In the genomic region with DNA sequence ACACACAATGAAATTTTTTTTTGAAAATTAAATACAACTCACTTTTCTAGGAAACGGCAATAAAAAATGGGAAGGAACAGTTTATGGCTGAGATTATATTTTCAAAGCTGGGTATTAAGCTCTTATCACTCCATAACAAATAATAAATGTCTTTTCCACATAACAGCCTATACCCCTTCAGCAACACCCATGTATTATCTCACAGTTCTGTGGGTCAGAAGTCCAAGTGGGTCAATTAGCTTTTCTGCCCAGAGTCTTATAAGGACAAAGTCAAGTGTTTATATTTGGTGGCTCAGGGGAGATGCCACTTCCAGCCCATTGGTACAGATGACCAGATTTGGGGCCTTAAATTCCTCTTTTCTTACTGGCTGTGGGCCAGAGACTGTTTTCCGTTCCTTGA, we compare ENCODE assay signal across 26 mouse cellular contexts.
DNase-seq lines count a peak whose midpoint lies in the region; ATAC-seq and TF ChIP-seq lines count a peak whose summit lies in the region.
"Had no signal": no experiment of that assay in that cellular context is flagged by ENCODE, and none has a peak within 500 bp of the region (broad histone marks: within the 10 kb centered on the region; RNA-seq: fewer than 3 reads in every experiment).

No protein-coding gene starts in this region.

- peak; percentile 40 to 59; a peak in 3 of 4 replicates for ATAC-seq in hematopoietic stem cell, adult 5-6 weeks (replicated peaks in 1 of 2; ENCODE audit: insufficient read depth in 1 of 2, low FRiP score in 2 of 2, low TSS enrichment in 1 of 2, low read depth in 1 of 2, poor library complexity in 2 of 2, severe bottlenecking in 2 of 2)
- ATAC-seq in intestine, postnatal 0 days = peak; percentile 67
- ATAC-seq: forebrain, embryonic 14.5 days; forebrain, postnatal 0 days; hindbrain, postnatal 0 days had no signal

- H3K27me3 ChIP-seq in thymus, adult 2 months (ENCODE audit: control insufficient read depth, insufficient read depth, low read length) = no peaks in the 10 kb centered on the region
- no peaks in the 10 kb centered on the region for H3K27me3 ChIP-seq in intestine, postnatal 0 days (replicated peaks; ENCODE audit: control insufficient read depth, insufficient read depth, low read length)
- H3K27me3 ChIP-seq in small intestine, adult 2 months (ENCODE audit: control insufficient read depth, insufficient read depth, low read length) = no peaks in the 10 kb centered on the region
- H3K27me3 ChIP-seq: heart, embryonic 12.5 days; heart, embryonic 15.5 days had no signal

- no peak for TF ChIP-seq POLR2A in thymus, adult 2 months (IDR thresholded peaks at IDR 0.05; ENCODE audit: control insufficient read depth, extremely low read depth, insufficient read depth, low read length, poor library complexity)
- no peak for TF ChIP-seq POLR2A in small intestine, adult 2 months (IDR thresholded peaks at IDR 0.05; ENCODE audit: low read depth, low read length)

- TF ChIP-seq CTCF in thymus, adult 2 months (IDR thresholded peaks at IDR 0.05; ENCODE audit: borderline replicate concordance, control insufficient read depth, extremely low read depth, insufficient read depth, low read length, poor library complexity) = no peak
- TF ChIP-seq CTCF in intestine, postnatal 0 days (IDR thresholded peaks at IDR 0.05; ENCODE audit: low read depth) = no peak
- TF ChIP-seq CTCF in small intestine, adult 2 months (IDR thresholded peaks at IDR 0.05; ENCODE audit: extremely low read depth, insufficient read length, insufficient replicate concordance, low read depth, low read length) = no peak

- H3K4me3 ChIP-seq in thymus, adult 2 months (ENCODE audit: control insufficient read depth, insufficient read depth, low read length) = no peak overlapping the region
- no peak overlapping the region for H3K4me3 ChIP-seq in intestine, postnatal 0 days (ENCODE audit: low read depth, low read length)
- H3K4me3 ChIP-seq in small intestine, adult 2 months (ENCODE audit: low read depth, low read length) = no peak overlapping the region
- H3K4me3 ChIP-seq: forebrain, embryonic 10.5 days; gastrocnemius, adult 2 months; heart, embryonic 12.5 days; heart, embryonic 15.5 days had no signal

- no peak for DNase-seq in thymus, adult 2 months
- DNase-seq in thymus, postnatal 36 days = no peak
- DNase-seq in embryo, embryonic 11 days = no peak
- no peak for DNase-seq in layer of hippocampus, postnatal 10 days (ENCODE audit: low spot score in 2 of 2)
- no peak for DNase-seq in right cerebral cortex, adult 18-20 months
- DNase-seq: adrenal gland, adult 2 months; adrenal gland, postnatal 14 days; cerebellum, adult 11 months; cerebellum, adult 2 months; cerebellum, adult 9-11 months; cerebellum, postnatal 25 days; forebrain, postnatal 0 days; gastrocnemius, adult 2 months; gastrocnemius, postnatal 14 days; heart, adult 18-20 months; heart, postnatal 10 days; heart, postnatal 36 days had no signal

- 25% methylated on average over 2 of the region's 2 CpGs for WGBS in thymus, adult 2 months
- WGBS in intestine, postnatal 0 days = 26% methylated on average over 2 of the region's 2 CpGs
- WGBS in small intestine, adult 2 months = 22% methylated on average over 2 of the region's 2 CpGs

- H3K4me1 ChIP-seq in thymus, adult 2 months (replicated peaks; ENCODE audit: control insufficient read depth, insufficient read depth, low read length) = peaks cover 15% of the 10 kb centered on the region
- H3K4me1 ChIP-seq in intestine, postnatal 0 days (replicated peaks; ENCODE audit: control insufficient read depth, insufficient read depth, low read length) = peaks cover 9% of the 10 kb centered on the region
- H3K4me1 ChIP-seq in small intestine, adult 2 months (ENCODE audit: control insufficient read depth, insufficient read depth, insufficient read length, low read length) = peaks cover 15% of the 10 kb centered on the region; the same call in 1 of the 2 replicates

- no peaks in the 10 kb centered on the region for H3K36me3 ChIP-seq in thymus, adult 2 months (ENCODE audit: control insufficient read depth, insufficient read depth, low read length)
- no peaks in the 10 kb centered on the region for H3K36me3 ChIP-seq in intestine, postnatal 0 days (ENCODE audit: control insufficient read depth, insufficient read depth)
- no peaks in the 10 kb centered on the region for H3K36me3 ChIP-seq in small intestine, adult 2 months (ENCODE audit: control insufficient read depth, insufficient read depth, low read length)
- H3K36me3 ChIP-seq: forebrain, embryonic 10.5 days; heart, embryonic 12.5 days; heart, embryonic 15.5 days had no signal

- H3K4me2 ChIP-seq in intestine, postnatal 0 days (replicated peaks; ENCODE audit: low read depth) = no peak overlapping the region
- H3K4me2 ChIP-seq: heart, embryonic 12.5 days; heart, embryonic 15.5 days; hindbrain, embryonic 14.5 days had no signal

- H3K9ac ChIP-seq in intestine, postnatal 0 days (ENCODE audit: low read depth, low read length) = no peak overlapping the region
- H3K9ac ChIP-seq: forebrain, postnatal 0 days; heart, embryonic 12.5 days; heart, embryonic 15.5 days; hindbrain, embryonic 14.5 days had no signal

- no peaks in the 10 kb centered on the region for H3K9me3 ChIP-seq in intestine, postnatal 0 days (ENCODE audit: control insufficient read depth)
- H3K9me3 ChIP-seq: forebrain, embryonic 10.5 days; heart, embryonic 12.5 days; heart, embryonic 15.5 days had no signal

- H3K27ac ChIP-seq in thymus, adult 2 months (ENCODE audit: control insufficient read depth, insufficient read depth, low read length) = 0 out of 2 replicates have a peak overlapping the region, but pooled peaks have one; percentile 24
- no peak overlapping the region for H3K27ac ChIP-seq in intestine, postnatal 0 days (ENCODE audit: low read depth, low read length)
- H3K27ac ChIP-seq in small intestine, adult 2 months (ENCODE audit: insufficient read depth, low read depth, low read length) = peak overlapping the region; percentile 60
- H3K27ac ChIP-seq: forebrain, embryonic 10.5 days; gastrocnemius, adult 2 months; heart, embryonic 15.5 days; hindbrain, embryonic 14.5 days; hindbrain, postnatal 0 days had no signal
